Mouse (Mus musculus) ES-Bruce4 (cell line): ENCODE results near the gene Grm7.

Experiments
- CTCF ChIP-seq: IDR thresholded peaks from one replicate; pipeline ENCODE4 v1.8.1; 2011; ENCODE audit warnings: low read depth, low read length
- EP300 ChIP-seq: IDR thresholded peaks from 2 replicates; pipeline ENCODE4 v1.6.1; 2011; ENCODE audit warnings: low read depth, low read length; ENCODE audit not compliant: insufficient read depth
- POLR2A ChIP-seq: IDR thresholded peaks from one replicate; pipeline ENCODE4 v1.8.1; 2011; ENCODE audit warnings: low read length; ENCODE audit not compliant: insufficient read depth

GRCm38 (mm10) chr6:111161037-111161436 is 515.7 kb downstream of the Grm7 start:
- no peak for TF ChIP-seq POLR2A
- TF ChIP-seq CTCF, result no peak
- TF ChIP-seq EP300, result no peak
